Mouse (Mus musculus) embryonic stem cell, embryonic (primary cell): ENCODE measurements around the gene Lrrc9.

ENCODE experiments used
- CTCF ChIA-PET, 4 experiments: fragments of 300-600 bp in 2 of 4; fragments of 350-600 bp in 2 of 4; sonication (Branson Sonifier 250); formaldehyde crosslinking; loops; one replicate each; lab custom pipeline; 2022; ENCODE audit warnings: inconsistent platforms in 2 of 4; lab: Charles Lee
- POLR2A ChIA-PET, 4 experiments: fragments of 300-600 bp in 2 of 4; fragments of 350-600 bp in 2 of 4; sonication (Branson Sonifier 250); formaldehyde crosslinking; loops; one replicate each; lab custom pipeline; 2022; ENCODE audit warnings: antibody characterized with exemption in 4 of 4, inconsistent platforms in 1 of 4; lab: Charles Lee

The Lrrc9 gene

DNA sequence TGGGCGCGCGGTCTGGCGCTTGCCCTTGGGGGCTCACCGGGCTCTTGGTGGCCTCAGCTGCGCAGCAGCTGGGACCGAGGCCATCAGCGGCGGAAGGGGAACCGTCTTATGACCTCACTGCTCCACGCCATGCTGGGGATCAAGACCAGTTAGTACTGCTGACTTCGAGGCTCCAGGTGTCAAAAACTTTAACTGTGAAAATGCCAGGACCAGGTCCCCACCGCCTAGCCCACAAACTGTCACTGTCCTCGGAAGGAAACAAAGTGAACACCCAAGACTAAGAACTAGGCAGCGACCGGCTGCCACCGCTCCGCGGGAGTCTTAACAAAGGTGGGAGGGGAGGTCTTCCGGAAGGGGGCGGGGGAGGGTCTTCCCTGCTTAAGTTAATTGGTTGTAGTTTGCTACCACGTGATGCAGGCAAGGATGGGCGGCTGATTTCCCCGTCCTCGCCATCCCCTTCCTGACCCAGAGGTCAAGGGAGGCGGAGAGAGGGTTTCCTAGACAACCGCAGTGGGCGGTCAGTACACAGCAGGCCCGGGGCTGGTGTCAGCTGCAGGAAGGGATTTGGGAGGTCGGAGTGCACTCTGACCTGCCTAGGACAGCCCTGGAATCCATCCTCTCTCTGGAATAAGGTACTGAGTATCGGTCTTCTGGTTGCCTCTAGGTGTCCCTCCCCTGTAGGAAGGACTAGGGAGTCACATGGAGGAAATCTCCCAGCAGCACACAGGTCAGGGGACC, at the start of gene Lrrc9:
Lrrc9 (plus strand) TSS at position 28 of the 738 bp plus-strand sequence.
- ChIA-PET CTCF (no interaction called here), POLR2A (no interaction called here)

DNA sequence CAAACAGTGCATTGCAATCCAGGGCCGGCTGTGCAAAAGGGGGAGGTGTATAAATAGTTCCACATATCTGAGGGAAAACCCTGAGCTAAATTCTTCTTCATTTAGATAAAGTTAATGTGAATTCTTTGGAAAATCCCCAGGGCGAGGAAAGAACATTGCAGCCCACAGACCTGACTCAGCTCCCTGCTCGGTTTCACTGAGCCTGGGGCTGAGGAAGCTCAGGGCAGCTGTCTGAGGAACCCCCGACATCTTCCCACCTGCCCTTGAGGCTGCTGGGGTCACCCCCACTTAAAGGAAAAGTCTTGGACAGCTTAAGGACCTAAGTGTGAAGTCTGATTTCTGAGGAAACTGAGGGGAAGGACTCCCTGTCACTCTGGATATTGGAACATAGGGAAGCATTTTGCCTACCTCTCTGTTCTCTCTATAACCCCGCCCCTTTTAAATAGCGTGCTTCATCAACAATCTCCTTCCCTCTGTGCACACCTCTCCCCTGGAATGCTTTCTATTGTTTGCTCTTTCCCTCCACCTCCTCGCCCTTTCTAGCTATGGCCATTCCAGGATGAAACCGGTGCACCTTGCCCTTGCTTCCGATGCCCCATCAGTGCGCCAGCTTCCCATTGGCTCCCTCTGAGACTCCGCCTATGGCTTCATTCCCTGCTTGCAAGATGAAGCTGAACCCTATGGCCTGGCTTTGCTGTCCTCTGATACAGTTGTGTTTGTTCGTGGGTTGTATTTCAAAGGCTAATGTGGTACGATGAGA, 48.4 kb upstream of the Lrrc9 start:
- CTCF ChIA-PET, result interaction anchor here in 1 of 4 experiments (0.6 to 0.9 kb wide), 3 partner anchors 34 to 398 kb away, joined by 3 to 4 read pairs (median 3); no protein-coding TSS in a partner anchor

DNA sequence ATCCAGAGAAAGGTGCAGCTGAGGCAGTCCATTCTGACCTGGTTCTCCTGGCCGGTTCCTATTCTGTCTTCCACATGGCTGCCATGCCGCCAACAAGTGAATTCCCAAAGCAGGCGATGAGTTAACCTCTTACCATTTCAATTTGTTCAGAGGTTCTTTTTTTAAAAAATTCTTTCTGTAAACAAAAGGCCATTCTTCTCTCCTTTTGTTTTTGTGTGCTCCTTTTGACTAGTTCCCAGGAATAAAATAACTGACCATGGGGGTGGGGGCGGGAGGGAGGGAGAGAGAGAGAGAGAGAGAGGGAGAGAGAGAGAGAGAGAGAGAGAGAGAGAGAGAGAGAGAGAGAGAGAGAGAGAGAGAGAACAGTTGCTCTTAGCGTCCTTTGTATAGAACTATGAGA, 36.6 kb upstream of the Lrrc9 start:
- CTCF ChIA-PET, result interaction anchor here in 1 of 4 experiments (0.6 kb wide), 1 partner anchor 114 kb away, joined by 8 read pairs; no protein-coding TSS in a partner anchor
- POLR2A ChIA-PET, result no interaction called here

More for the DNA sequence above, 48.4 kb upstream of the Lrrc9 start:
- POLR2A ChIA-PET, result interaction anchor here in 3 of 4 experiments (0.5 to 1.8 kb wide), 5 partner anchors 9 to 113 kb away, joined by 3 to 5 read pairs (median 3); no protein-coding TSS in a partner anchor

DNA sequence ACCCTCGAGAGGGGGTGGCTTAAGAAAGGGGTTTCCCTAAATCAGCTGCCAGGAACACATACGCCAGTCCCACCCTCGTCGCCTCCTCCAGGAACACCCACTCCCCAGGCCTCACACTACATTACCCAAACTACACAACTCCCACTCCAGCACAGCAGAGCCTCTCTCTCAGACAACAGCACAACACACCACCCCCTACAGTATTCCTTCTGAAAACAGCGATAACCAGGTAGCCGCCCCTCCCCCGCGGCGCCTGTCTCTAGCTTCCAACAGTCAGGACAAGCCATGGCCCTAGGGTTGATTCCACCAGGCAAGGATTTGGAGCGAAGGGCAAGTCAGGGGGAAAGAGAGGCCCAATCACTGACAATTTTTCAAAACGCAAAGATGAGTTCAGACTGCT, 34.5 kb upstream of the Lrrc9 start:
- CTCF ChIA-PET, result interaction anchor here in 3 of 4 experiments (0.6 to 2.4 kb wide), 4 partner anchors 10 to 337 kb away, joined by 3 to 8 read pairs (median 4); partner anchors contain the start of gene Gpr135 (in 1 of the 3)

DNA sequence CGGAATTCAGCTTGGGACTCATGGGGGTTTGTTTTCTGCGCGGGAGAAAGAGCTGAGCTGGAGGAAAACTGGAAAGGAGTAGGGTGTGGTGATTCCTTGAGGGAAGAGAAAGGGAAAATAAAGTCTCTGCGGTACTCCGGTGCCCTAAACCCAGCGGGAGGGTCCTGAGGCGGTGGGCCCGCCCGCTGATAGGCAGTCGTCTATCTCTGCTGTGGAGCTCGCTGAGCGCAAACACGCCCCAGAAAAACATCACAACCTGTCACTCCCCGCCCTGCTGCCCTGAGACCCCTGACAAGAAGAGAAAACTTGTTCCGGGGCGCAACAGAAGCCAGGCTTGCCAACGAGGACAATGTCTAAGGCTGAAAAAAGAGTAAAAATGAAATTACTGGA, 34.0 kb upstream of the Lrrc9 start:
- ChIA-PET POLR2A (interaction anchor here in 3 of 4 experiments (0.5 to 1.3 kb wide), 6 partner anchors 9 to 1223 kb away, joined by 3 to 4 read pairs (median 3); no protein-coding TSS in a partner anchor), CTCF (interaction anchor here in 3 of 4 experiments (0.6 to 2.4 kb wide), 5 partner anchors 10 to 337 kb away, joined by 3 to 8 read pairs (median 4); partner anchors contain the start of gene Gpr135 (in 1 of the 3))

More for the DNA sequence above, 34.5 kb upstream of the Lrrc9 start:
- POLR2A ChIA-PET, result interaction anchor here in 2 of 4 experiments (1.2 to 1.3 kb wide), 3 partner anchors 8 to 15 kb away, joined by 3 read pairs; no protein-coding TSS in a partner anchor

DNA sequence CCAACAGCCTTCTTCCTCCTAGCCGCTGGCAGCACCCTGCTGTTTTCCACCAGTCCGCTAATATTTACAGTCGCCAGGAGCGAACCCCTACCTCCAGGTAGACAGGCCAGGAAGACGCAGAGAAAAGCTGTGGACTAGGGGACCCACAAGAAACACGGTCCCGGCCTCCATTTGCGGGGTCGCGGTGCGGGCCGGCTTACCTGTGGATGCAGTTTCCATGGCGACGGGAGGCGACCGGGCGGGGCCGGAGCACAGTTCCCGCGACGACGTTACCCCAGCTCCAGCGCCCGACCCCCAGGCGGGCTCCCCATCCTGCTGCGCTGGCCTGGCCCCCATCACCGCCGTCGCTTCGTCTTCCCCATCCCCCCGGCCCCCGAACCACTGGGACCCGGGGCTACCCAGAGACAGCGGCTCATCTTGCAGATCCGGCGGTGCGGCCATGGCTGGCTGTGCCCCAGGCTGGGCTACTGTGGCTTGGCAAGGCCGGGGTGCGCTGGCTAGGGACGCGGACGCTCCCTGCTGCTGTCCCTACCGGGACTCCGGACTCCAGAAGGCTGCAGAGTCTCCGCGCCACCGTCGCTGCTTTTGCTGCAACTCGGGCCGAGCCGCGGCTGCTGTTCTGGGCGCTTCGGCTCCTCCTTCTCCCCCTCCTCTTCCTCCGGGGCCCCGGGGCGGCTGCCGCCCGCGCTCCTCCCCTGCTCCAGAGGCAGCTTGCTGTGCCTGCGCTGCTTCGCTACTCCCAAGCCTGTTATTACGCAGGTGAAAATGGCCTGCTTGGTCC, 33.4 kb upstream of the Lrrc9 start:
- ChIA-PET CTCF (interaction anchor here in 2 of 4 experiments (1.0 to 2.4 kb wide), 4 partner anchors 9 to 338 kb away, joined by 3 to 8 read pairs (median 4); partner anchors contain the start of gene Gpr135 (in 1 of the 2)), POLR2A (interaction anchor here in 3 of 4 experiments (0.5 to 1.3 kb wide), 4 partner anchors 9 to 324 kb away, joined by 3 read pairs; no protein-coding TSS in a partner anchor)

DNA sequence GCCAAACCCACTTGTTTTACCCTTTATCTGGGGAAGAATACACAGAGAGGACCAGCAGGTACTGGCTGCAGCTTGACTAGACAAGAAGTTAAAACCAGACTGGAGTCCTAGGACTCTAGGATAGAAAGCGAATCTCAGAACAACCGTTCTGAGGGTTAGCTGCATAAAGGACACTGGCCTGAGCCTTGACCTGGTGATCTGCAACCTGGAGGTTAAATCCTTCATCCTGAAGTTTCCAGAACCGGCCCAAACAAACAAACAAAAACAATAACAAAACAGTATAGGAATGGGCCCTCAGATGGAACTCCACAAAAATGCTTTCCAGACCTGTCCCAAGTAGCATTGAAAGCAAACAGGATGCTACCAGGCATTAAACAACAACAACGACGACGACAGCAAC, 32.7 kb upstream of the Lrrc9 start, which contains the start of gene Rtn1:
Rtn1 (minus strand) TSS at position 101 of the 400 bp plus-strand sequence.
- ChIA-PET CTCF (interaction anchor here in 1 of 4 experiments (2.4 kb wide), 1 partner anchor 19 kb away, joined by 8 read pairs; no protein-coding TSS in a partner anchor), POLR2A (no interaction called here)

DNA sequence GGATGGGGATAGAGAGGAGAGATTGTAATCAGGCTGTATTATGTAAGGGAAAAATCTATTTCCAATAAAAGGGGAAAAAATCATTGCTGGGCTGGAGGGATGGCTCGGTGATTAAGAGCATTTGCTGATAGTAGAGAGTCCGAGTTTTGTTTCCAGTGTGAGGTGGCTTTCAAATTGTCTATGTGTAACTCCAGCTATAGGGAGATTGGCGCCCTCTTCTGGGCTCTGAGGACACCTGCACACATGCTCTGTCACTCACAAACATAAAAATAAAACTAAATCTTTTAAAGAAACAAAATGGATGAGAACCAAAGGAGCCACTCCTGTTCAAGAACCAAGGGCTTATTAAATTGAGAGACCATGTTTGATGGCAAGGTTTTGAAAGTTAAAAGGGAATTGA, 23.9 kb upstream of the Lrrc9 start:
- ChIA-PET CTCF (interaction anchor here (0.5 to 2.3 kb wide), 28 partner anchors 10 to 1431 kb away, joined by 3 to 22 read pairs (median 4); partner anchors contain the start of genes Jkamp (in 1 of the 4) and L3hypdh (in 1 of the 4)), POLR2A (interaction anchor here in 2 of 4 experiments (0.6 to 1.0 kb wide), 2 partner anchors 140 to 347 kb away, joined by 3 read pairs; partner anchors contain the start of gene Gpr135 (in 1 of the 2))

DNA sequence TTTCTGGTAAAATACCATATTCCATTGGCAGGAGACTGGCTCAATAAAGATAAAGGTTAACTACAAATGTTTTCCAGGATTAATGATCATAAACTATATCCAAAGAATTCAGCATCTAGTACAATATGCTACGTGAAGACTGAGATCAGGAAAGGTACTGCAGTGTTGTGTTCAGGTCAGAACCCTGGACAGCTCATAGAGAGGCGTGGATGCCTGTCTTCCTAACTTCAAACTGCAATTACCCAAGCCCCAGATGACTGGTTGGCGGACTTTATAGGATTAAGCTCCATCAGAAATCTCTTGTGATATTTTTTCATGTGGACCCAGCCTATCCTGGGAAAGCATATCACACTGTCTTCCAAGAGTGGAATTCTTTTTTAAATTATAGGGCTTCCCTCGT, 19.0 kb upstream of the Lrrc9 start:
- POLR2A ChIA-PET, result no interaction called here
- CTCF ChIA-PET, result interaction anchor here in 2 of 4 experiments (0.6 to 0.8 kb wide), 3 partner anchors 270 to 641 kb away, joined by 4 to 8 read pairs (median 5); no protein-coding TSS in a partner anchor

DNA sequence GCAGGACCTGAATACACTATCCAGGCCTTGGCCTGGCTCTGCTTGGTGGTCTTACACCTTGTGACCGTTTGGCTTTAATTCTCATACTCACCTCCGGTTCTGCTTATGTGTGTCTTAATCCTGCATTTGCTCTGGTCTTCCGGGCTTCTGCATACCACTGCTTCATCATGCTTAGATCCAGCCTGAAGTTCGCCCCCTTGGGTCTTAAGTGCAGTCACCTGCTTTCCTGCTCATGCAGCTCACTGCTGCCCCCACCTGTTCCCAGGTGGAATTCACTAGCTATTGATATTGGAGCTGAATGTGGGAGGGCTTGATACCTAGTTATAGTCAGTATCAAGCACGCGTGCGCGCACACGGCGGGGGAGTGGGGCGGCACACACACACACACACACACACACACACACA, 13.9 kb upstream of the Lrrc9 start:
- CTCF ChIA-PET, result interaction anchor here (0.5 to 2.8 kb wide), 58 partner anchors 9 to 1841 kb away, joined by 3 to 19 read pairs (median 4); partner anchors contain the start of genes Gpr135 (in 1 of the 4) and Rtn1 (in 1 of the 4)
- POLR2A ChIA-PET, result interaction anchor here in 3 of 4 experiments (0.6 to 1.2 kb wide), 4 partner anchors 244 to 1723 kb away, joined by 3 to 5 read pairs (median 4); partner anchors contain the start of genes Jkamp (in 1 of the 3) and L3hypdh (in 1 of the 3)

DNA sequence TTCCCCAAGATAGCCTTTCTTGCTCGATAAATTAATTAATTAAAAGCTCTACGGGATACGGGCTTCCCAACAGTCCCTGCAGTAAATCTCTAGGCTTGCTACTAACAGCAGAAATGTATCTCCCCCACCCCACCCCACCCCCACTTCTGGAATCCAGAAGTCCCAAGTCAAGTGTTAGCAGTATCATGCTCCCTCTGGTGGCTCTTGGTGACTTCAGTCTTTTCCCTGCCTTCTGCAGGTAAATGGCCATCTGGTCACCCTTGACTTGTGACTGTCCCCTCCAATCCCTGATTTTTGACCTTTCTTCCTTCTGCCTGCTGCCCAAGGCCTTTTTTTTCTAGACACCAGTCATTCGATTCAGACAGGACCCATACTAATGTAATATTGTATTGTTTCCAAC, 9.5 kb upstream of the Lrrc9 start:
- ChIA-PET CTCF (interaction anchor here in 3 of 4 experiments (0.6 to 2.0 kb wide), 5 partner anchors 14 to 663 kb away, joined by 3 to 6 read pairs (median 4); no protein-coding TSS in a partner anchor), POLR2A (no interaction called here)

DNA sequence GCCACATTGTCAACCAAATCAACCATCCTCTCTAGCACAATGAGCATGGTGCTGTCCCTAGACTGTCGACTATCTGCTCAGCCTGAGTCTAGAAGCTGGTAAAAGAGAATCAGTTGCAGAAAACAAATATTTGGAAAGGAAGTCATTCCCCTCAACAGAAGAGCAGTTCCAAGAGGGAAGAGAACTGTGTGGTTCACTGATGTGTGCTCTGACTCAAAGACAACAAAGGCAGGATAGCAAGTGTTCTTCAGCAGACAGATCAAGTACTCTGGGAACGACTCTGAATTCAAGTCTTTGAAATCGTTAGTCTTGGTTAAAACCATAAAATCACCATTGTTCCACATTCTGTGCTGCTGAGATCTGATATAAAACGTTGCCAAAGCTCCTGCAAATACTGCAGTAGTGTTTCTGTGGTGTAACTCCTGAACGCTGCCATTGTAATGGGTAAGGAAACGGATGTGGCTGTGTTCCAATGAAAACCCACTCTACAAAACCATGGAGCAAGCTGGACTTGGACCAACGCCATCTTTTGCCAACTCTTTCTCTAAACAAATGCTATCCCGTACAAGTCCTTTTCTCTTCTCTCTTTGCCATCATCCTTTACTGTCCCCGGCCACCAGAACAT, 8.3 kb upstream of the Lrrc9 start:
- CTCF ChIA-PET, result interaction anchor here in 2 of 4 experiments (0.5 to 2.0 kb wide), 6 partner anchors 15 to 665 kb away, joined by 3 to 6 read pairs (median 4); no protein-coding TSS in a partner anchor

DNA sequence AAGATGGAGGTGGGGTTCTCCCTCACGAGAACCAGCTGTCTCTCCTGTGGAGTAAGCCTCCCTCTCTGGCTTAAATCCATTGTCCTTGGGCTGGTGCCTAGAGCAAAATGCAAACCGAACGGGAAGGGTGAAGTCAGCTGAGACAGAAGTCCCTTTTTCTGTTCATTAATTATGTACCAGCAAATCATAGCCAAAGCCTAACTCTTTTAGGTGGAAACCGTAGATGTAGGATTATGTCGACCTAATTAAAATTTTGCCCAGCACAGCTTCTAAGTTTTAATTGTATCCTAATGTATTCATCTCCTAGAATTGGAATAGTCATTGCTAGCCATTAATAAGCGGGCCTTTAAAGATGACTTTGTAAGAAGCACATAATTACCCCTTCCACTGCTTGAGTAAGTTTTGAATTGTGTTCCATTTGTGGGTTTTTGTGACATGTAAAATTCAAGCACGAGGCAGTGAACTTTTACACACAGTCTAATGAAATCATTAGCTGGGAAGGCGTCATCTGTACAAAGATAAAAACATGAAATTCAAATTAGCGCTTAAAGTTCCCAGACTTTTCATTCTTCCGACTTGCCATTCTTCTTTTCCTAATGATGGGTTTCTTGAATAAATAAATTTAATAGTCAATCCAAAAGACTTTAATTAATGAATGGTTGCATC, 3.9 kb upstream of the Lrrc9 start:
- POLR2A ChIA-PET, result interaction anchor here in 1 of 4 experiments (0.6 kb wide), 1 partner anchor 1464 kb away, joined by 4 read pairs; the partner anchor contains the start of gene Psma3
- CTCF ChIA-PET, result interaction anchor here in 3 of 4 experiments (0.6 to 0.8 kb wide), 3 partner anchors 10 to 1654 kb away, joined by 3 to 5 read pairs (median 4); no protein-coding TSS in a partner anchor

More for the DNA sequence above, 8.3 kb upstream of the Lrrc9 start:
- POLR2A ChIA-PET, result no interaction called here

DNA sequence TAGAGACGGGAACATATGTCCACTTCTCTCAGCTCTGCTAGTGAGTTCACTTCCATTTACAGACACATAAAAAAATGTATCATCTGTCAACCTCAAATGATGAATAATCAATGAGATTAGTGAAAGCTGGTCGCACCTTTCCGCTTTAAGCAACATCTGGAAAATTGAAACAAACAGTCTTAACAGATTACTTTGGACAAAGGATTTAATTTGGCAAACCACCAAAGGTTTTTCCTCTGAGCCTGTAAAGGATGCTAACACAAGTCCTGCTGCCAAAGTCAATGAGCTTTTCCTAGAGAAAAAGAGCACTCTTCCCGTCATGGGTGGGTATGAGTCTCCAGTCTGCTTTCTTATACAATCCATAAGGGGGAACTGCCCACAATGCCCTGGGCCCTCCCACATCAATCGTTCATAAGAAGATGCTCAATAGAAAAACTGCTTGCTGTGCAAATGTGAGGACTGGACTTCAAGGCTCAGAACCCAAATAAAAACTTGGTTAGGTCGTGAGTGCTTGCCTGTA, 2.6 kb upstream of the Lrrc9 start:
- POLR2A ChIA-PET, result no interaction called here
- CTCF ChIA-PET, result interaction anchor here in 1 of 4 experiments (0.8 kb wide), 1 partner anchor 11 kb away, joined by 3 read pairs; no protein-coding TSS in a partner anchor

DNA sequence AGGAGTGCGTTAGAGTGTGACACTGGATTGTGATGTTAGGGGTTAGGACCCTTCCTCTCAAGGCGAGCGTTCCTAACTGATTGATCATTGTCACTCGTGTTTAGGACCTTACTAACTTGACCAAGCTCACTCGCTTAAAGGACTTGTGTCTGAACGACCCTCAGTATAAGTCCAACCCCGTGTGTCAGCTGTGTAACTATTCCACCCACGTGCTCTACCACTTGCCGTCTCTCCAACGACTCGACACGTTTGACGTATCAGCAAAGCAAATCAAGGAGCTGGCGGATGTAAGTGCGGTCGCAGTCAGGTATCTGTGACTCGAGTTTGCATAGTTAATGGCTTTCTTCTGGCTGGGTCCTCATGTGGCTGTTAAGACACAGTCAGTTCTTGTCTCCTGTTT, 12.3 kb downstream of the Lrrc9 start:
- CTCF ChIA-PET, result interaction anchor here in 1 of 4 experiments (0.6 kb wide), 1 partner anchor 598 kb away, joined by 3 read pairs; no protein-coding TSS in a partner anchor
- POLR2A ChIA-PET, result no interaction called here
